Mouse (Mus musculus): ENCODE data around the gene Ifitm6.

Ifitm6 gene

GRCm38 (mm10) chr7:141058601-141059341 is 41.0 kb upstream of the Ifitm6 start:
- peaks cover 4% of the 10 kb centered on the region; the same call in 1 of the 2 replicates for H3K9me3 ChIP-seq (ENCODE audit: low read length)
- TF ChIP-seq POU5F1 (IDR thresholded peaks at IDR 0.05; ENCODE audit: borderline replicate concordance, low read length), result no peak
- no peak for TF ChIP-seq NANOG (IDR thresholded peaks at IDR 0.05; ENCODE audit: borderline replicate concordance, low read length)
- no peak for TF ChIP-seq CTCF (conservative IDR thresholded peaks at IDR 0.05; ENCODE audit: low read length)
- peaks cover 87% of the 10 kb centered on the region for H3K4me1 ChIP-seq (replicated peaks; ENCODE audit: low read depth, low read length)
- no peak overlapping the region for H3K4me3 ChIP-seq (replicated peaks; ENCODE audit: low read length)
- 0 out of 2 replicates have a peak, but pooled peaks cover 2% of the 10 kb centered on the region for H3K27me3 ChIP-seq (ENCODE audit: insufficient read depth, low read length)
- peaks cover 63% of the 10 kb centered on the region for H3K36me3 ChIP-seq (ENCODE audit: insufficient read depth, low read length)

DNA sequence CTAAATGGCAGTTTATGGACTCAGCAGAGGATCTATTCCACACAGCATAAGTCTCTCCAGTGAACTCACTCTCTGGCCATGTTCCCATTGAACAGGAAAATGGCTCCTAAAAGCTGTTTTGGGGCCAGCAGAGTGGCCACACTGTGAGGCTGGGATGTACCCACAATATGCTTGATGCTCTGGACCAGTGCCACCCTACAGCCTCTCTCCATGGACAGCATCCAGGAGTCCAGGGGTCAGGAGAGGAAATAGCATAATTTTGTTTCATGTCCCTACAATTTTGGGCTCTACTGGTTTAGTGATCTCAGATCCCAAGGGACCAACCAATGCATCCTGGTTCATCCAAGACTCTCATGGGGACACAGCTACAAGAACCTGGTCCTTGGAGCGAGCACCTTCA is 39.8 kb upstream of the Ifitm6 start:
- peaks cover 4% of the 10 kb centered on the region; the same call in 1 of the 2 replicates for H3K9me3 ChIP-seq (ENCODE audit: low read length)
- H3K36me3 ChIP-seq (ENCODE audit: insufficient read depth, low read length), result peaks cover 56% of the 10 kb centered on the region
- TF ChIP-seq NANOG (IDR thresholded peaks at IDR 0.05; ENCODE audit: borderline replicate concordance, low read length), result no peak
- no peak for TF ChIP-seq POU5F1 (IDR thresholded peaks at IDR 0.05; ENCODE audit: borderline replicate concordance, low read length)
- no peak for TF ChIP-seq CTCF (conservative IDR thresholded peaks at IDR 0.05; ENCODE audit: low read length)
- peak overlapping the region; percentile 49 for H3K4me3 ChIP-seq (replicated peaks; ENCODE audit: low read length)
- 0 out of 2 replicates have a peak, but pooled peaks cover 2% of the 10 kb centered on the region for H3K27me3 ChIP-seq (ENCODE audit: insufficient read depth, low read length)
- H3K4me1 ChIP-seq (replicated peaks; ENCODE audit: low read depth, low read length), result peaks cover 86% of the 10 kb centered on the region

DNA sequence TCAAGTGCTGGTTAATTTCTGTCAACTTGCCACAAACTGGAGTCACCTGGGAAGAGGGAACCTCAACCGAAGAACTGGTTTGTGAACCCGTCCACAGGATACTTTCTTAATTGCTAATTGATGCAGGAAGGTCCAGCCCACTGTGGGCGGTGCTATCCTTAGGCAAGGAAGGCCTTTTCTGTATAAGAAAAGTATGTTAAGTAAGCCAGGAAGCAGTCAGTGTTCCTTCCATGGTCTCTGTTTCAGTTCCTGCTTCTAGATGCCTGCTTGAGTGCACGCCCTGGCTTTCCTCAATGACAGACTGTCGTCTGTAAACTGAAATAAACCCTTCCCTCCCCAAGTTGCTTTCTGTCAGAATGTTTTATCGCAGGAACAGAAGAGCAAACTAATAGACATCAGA is 39.3 kb upstream of the Ifitm6 start:
- peaks cover 4% of the 10 kb centered on the region; the same call in 1 of the 2 replicates for H3K9me3 ChIP-seq (ENCODE audit: low read length)
- TF ChIP-seq CTCF (conservative IDR thresholded peaks at IDR 0.05; ENCODE audit: low read length) (no peak), POU5F1 (IDR thresholded peaks at IDR 0.05; ENCODE audit: borderline replicate concordance, low read length) (no peak), NANOG (IDR thresholded peaks at IDR 0.05; ENCODE audit: borderline replicate concordance, low read length) (no peak)

DNA sequence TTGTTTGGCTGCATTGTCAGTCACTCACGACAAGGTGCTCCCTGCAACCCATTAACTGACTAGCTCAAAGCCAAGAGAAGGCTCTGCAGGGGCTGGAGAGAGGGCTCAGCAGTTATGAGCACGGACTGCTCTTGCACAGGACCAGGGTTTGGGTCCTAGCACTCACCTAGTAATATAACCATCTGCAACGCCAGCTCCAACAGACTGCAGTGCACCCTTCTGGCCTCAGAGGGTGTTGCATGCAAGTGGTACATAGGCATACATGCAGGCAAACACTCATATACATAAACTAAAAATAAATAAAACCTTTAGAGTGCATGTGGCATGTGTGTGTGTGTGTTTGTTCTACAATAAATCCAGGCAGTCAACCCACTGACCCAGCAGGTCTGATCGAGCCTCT is 38.1 kb upstream of the Ifitm6 start:
- H3K27me3 ChIP-seq (ENCODE audit: insufficient read depth, low read length), result no peaks in the 10 kb centered on the region
- peaks cover 48% of the 10 kb centered on the region for H3K36me3 ChIP-seq (ENCODE audit: insufficient read depth, low read length)
- H3K4me3 ChIP-seq (replicated peaks; ENCODE audit: low read length), result no peak overlapping the region
- peaks cover 87% of the 10 kb centered on the region for H3K4me1 ChIP-seq (replicated peaks; ENCODE audit: low read depth, low read length)
- peaks cover 4% of the 10 kb centered on the region; the same call in 1 of the 2 replicates for H3K9me3 ChIP-seq (ENCODE audit: low read length)
- TF ChIP-seq NANOG (IDR thresholded peaks at IDR 0.05; ENCODE audit: borderline replicate concordance, low read length), result no peak
- TF ChIP-seq POU5F1 (IDR thresholded peaks at IDR 0.05; ENCODE audit: borderline replicate concordance, low read length), result no peak
- TF ChIP-seq CTCF (conservative IDR thresholded peaks at IDR 0.05; ENCODE audit: low read length), result peak; percentile 38

More for the DNA sequence above, 39.3 kb upstream of the Ifitm6 start:
- Histone ChIP-seq H3K27me3 (ENCODE audit: insufficient read depth, low read length) (no peaks in the 10 kb centered on the region), H3K4me3 (replicated peaks; ENCODE audit: low read length) (peak overlapping the region; percentile 49), H3K36me3 (ENCODE audit: insufficient read depth, low read length) (peaks cover 50% of the 10 kb centered on the region), H3K4me1 (replicated peaks; ENCODE audit: low read depth, low read length) (peaks cover 85% of the 10 kb centered on the region)

GRCm38 (mm10) chr7:141052421-141052820 is 34.7 kb upstream of the Ifitm6 start:
- Histone ChIP-seq H3K9me3 (ENCODE audit: low read length) (peaks cover 4% of the 10 kb centered on the region; the same call in 1 of the 2 replicates), H3K27me3 (ENCODE audit: insufficient read depth, low read length) (no peaks in the 10 kb centered on the region), H3K4me1 (replicated peaks; ENCODE audit: low read depth, low read length) (peaks cover 81% of the 10 kb centered on the region), H3K36me3 (ENCODE audit: insufficient read depth, low read length) (peaks cover 35% of the 10 kb centered on the region), H3K4me3 (replicated peaks; ENCODE audit: low read length) (peak overlapping the region; percentile 80; the same call in 1 of the 2 replicates)
- TF ChIP-seq POU5F1 (IDR thresholded peaks at IDR 0.05; ENCODE audit: borderline replicate concordance, low read length) (no peak), NANOG (IDR thresholded peaks at IDR 0.05; ENCODE audit: borderline replicate concordance, low read length) (no peak), CTCF (conservative IDR thresholded peaks at IDR 0.05; ENCODE audit: low read length) (no peak)

- H3K9me3 ChIP-seq (ENCODE audit: low read length), result peaks cover 4% of the 10 kb centered on the region; the same call in 1 of the 2 replicates
- TF ChIP-seq CTCF (conservative IDR thresholded peaks at IDR 0.05; ENCODE audit: low read length) (no peak), POU5F1 (IDR thresholded peaks at IDR 0.05; ENCODE audit: borderline replicate concordance, low read length) (no peak), NANOG (IDR thresholded peaks at IDR 0.05; ENCODE audit: borderline replicate concordance, low read length) (no peak)
- H3K4me1 ChIP-seq (replicated peaks; ENCODE audit: low read depth, low read length), result peaks cover 81% of the 10 kb centered on the region
- peaks cover 31% of the 10 kb centered on the region for H3K36me3 ChIP-seq (ENCODE audit: insufficient read depth, low read length)
- no peaks in the 10 kb centered on the region for H3K27me3 ChIP-seq (ENCODE audit: insufficient read depth, low read length)
- H3K4me3 ChIP-seq (replicated peaks; ENCODE audit: low read length), result peak overlapping the region; percentile 80
Observed at GRCm38 (mm10) chr7:141052016-141052415, 34.3 kb upstream of the Ifitm6 start.

DNA sequence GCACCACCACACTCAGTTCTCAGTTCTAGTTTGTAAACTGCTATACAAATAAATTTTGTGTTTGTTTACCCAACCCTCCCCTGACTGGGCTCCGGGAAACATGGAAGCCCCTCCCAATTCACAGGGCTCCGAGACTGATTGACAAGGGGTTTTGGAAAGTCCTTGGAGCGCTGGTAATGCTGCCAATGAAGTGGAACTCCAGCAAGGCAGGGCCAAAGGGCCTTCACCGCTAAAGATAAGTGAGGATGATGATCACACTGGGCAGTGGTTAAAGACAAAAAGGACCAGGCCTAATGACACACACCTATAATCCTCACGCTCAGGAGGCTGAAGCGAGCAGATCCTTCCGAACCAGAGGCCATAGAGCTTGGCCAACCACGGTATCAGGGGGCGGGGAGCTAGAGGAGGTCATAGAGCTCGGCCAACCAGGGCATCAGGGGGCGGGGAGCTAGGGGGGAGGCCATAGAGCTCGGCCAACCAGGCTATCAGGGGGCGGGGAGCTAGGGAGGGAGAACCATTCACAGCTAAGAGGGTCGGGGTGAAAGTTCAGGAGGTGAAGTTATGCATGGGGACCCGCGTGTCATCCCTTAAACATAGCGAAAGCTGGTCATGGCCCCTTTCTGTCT is 33.4 kb upstream of the Ifitm6 start:
- H3K4me1 ChIP-seq (replicated peaks; ENCODE audit: low read depth, low read length), result peaks cover 81% of the 10 kb centered on the region
- TF ChIP-seq CTCF (conservative IDR thresholded peaks at IDR 0.05; ENCODE audit: low read length) (no peak), POU5F1 (IDR thresholded peaks at IDR 0.05; ENCODE audit: borderline replicate concordance, low read length) (no peak), NANOG (IDR thresholded peaks at IDR 0.05; ENCODE audit: borderline replicate concordance, low read length) (no peak)
- peaks cover 26% of the 10 kb centered on the region for H3K36me3 ChIP-seq (ENCODE audit: insufficient read depth, low read length)
- H3K27me3 ChIP-seq (ENCODE audit: insufficient read depth, low read length), result no peaks in the 10 kb centered on the region
- H3K4me3 ChIP-seq (replicated peaks; ENCODE audit: low read length), result peak overlapping the region; percentile 80
- H3K9me3 ChIP-seq (ENCODE audit: low read length), result peaks cover 4% of the 10 kb centered on the region; the same call in 1 of the 2 replicates

- no peaks in the 10 kb centered on the region for H3K27me3 ChIP-seq (ENCODE audit: insufficient read depth, low read length)
- H3K4me3 ChIP-seq (replicated peaks; ENCODE audit: low read length), result 0 out of 2 replicates have a peak overlapping the region, but pooled peaks have one; percentile 2
- H3K9me3 ChIP-seq (ENCODE audit: low read length), result no peaks in the 10 kb centered on the region
- H3K36me3 ChIP-seq (ENCODE audit: insufficient read depth, low read length), result peaks cover 8% of the 10 kb centered on the region
- H3K4me1 ChIP-seq (replicated peaks; ENCODE audit: low read depth, low read length), result peaks cover 80% of the 10 kb centered on the region
- TF ChIP-seq NANOG (IDR thresholded peaks at IDR 0.05; ENCODE audit: borderline replicate concordance, low read length) (no peak), CTCF (conservative IDR thresholded peaks at IDR 0.05; ENCODE audit: low read length) (no peak), POU5F1 (IDR thresholded peaks at IDR 0.05; ENCODE audit: borderline replicate concordance, low read length) (no peak)
Observed at GRCm38 (mm10) chr7:141049326-141049725, 31.6 kb upstream of the Ifitm6 start.

All from E14TG2a.4 (cell line).